Mouse (Mus musculus) neural tube, embryonic 14.5 days (tissue): ENCODE measurements at regions not wholly inside any gene's neighbourhood (a gene's known extent, or its start where the extent isn't known, plus 50 kb on each side); places are given as distances from the start of the nearest gene placed in this dataset.

Source experiments
- ATAC-seq: fragments of 200-750 bp; cut with Nextera tagmentation; 2 replicates; pipeline ENCODE4 v1.8.0; 2017; ENCODE audit warnings: low read depth, mild to moderate bottlenecking, moderate TSS enrichment, moderate library complexity
- H3K27ac ChIP-seq: fragments of 300-500 bp; sonication (generic); 2 replicates; pipeline ENCODE4 v1.5.1; 2014; ENCODE audit warnings: low read depth, mild to moderate bottlenecking, control low read depth, low read length, moderate library complexity, mixed read lengths
- H3K27me3 ChIP-seq: fragments of 300-500 bp; sonication (generic); 2 replicates; pipeline ENCODE4 v1.6.1; 2014; ENCODE audit warnings: low read length; ENCODE audit not compliant: control insufficient read depth, insufficient read depth
- H3K36me3 ChIP-seq: fragments of 300-500 bp; sonication (generic); 2 replicates; pipeline ENCODE4 v1.6.1; 2014; ENCODE audit warnings: low read length, mixed read lengths; ENCODE audit not compliant: control insufficient read depth, insufficient read depth
- H3K4me1 ChIP-seq: fragments of 300-500 bp; sonication (generic); 2 replicates; pipeline ENCODE4 v1.6.1; 2014; ENCODE audit warnings: low read length; ENCODE audit not compliant: control insufficient read depth, insufficient read depth
- H3K4me2 ChIP-seq: fragments of 300-500 bp; sonication (generic); 2 replicates; pipeline ENCODE4 v1.6.1; 2014; ENCODE audit warnings: mild to moderate bottlenecking, low read depth, low read length, control low read depth
- H3K4me3 ChIP-seq: fragments of 300-500 bp; sonication (generic); 2 replicates; pipeline ENCODE4 v1.5.1; 2014; ENCODE audit warnings: low read depth, low read length, control low read depth, mixed read lengths
- H3K9ac ChIP-seq: fragments of 300-500 bp; sonication (generic); replicated peaks from 2 replicates; pipeline ENCODE4 v1.6.1; 2014; ENCODE audit warnings: low read depth, mild to moderate bottlenecking, control low read depth, low read length, mixed read lengths
- H3K9me3 ChIP-seq: fragments of 300-500 bp; sonication (generic); 2 replicates; pipeline ENCODE4 v1.6.1; 2016; ENCODE audit warnings: low read length; ENCODE audit not compliant: control insufficient read depth
- WGBS: fragments of 180-500 bp; shearing (Covaris S2); extraction: QIAGEN DNeasy Blood & Tissue Kit; methylation state at CpG from one replicate; pipeline ENCODE4 v1.1.7; 2014; 5-methylcytosine and 5-hydroxymethylcytosine counted together

- 87% methylated on average over 2 of the region's 2 CpGs for WGBS
- ATAC-seq, result no peak
Measured at GRCm38 (mm10) chr3:37934236-37934635, 209.9 kb upstream of the Gm5148 start.

GRCm38 (mm10) chr3:37928731-37929130 lies 204.4 kb upstream of the Gm5148 start:
- H3K4me2 ChIP-seq, result no peak overlapping the region
- H3K27ac ChIP-seq, result no peak overlapping the region
- H3K4me3 ChIP-seq, result no peak overlapping the region
- H3K9ac ChIP-seq, result no peak overlapping the region
- 0 out of 2 replicates have a peak, but pooled peaks cover 3% of the 10 kb centered on the region for H3K27me3 ChIP-seq
- no peak for ATAC-seq
- no peaks in the 10 kb centered on the region for H3K36me3 ChIP-seq
- no peaks in the 10 kb centered on the region for H3K4me1 ChIP-seq
- WGBS, result 87% methylated on average over 6 of the region's 6 CpGs
- H3K9me3 ChIP-seq, result no peaks in the 10 kb centered on the region

More at GRCm38 (mm10) chr3:37934236-37934635, 209.9 kb upstream of the Gm5148 start:
- Histone ChIP-seq H3K9ac (no peak overlapping the region), H3K4me3 (no peak overlapping the region), H3K4me1 (0 out of 2 replicates have a peak, but pooled peaks cover 3% of the 10 kb centered on the region), H3K36me3 (no peaks in the 10 kb centered on the region), H3K27ac (no peak overlapping the region), H3K4me2 (no peak overlapping the region), H3K27me3 (no peaks in the 10 kb centered on the region), H3K9me3 (no peaks in the 10 kb centered on the region)

- peaks cover 21% of the 10 kb centered on the region for H3K27me3 ChIP-seq
- ATAC-seq, result no peak
Measured at GRCm38 (mm10) chr3:37919450-37920156, 195.3 kb upstream of the Gm5148 start.

GRCm38 (mm10) chr3:37916786-37917479 lies 192.6 kb upstream of the Gm5148 start:
- H3K9me3 ChIP-seq, result no peaks in the 10 kb centered on the region
- no peak overlapping the region for H3K27ac ChIP-seq
- 0 out of 2 replicates have a peak, but pooled peaks cover 5% of the 10 kb centered on the region for H3K4me1 ChIP-seq
- no peaks in the 10 kb centered on the region for H3K36me3 ChIP-seq
- no peak overlapping the region for H3K4me2 ChIP-seq
- peaks cover 21% of the 10 kb centered on the region for H3K27me3 ChIP-seq
- peak; percentile 69; the same call in 1 of the 2 replicates for ATAC-seq
- H3K9ac ChIP-seq, result no peak overlapping the region
- no peak overlapping the region for H3K4me3 ChIP-seq
- 6% methylated on average over 14 of the region's 14 CpGs for WGBS

More at GRCm38 (mm10) chr3:37919450-37920156, 195.3 kb upstream of the Gm5148 start:
- H3K27ac ChIP-seq, result no peak overlapping the region
- no peak overlapping the region for H3K4me3 ChIP-seq
- H3K36me3 ChIP-seq, result no peaks in the 10 kb centered on the region
- 63% methylated on average over 4 of the region's 4 CpGs for WGBS
- H3K4me2 ChIP-seq, result no peak overlapping the region
- H3K9me3 ChIP-seq, result no peaks in the 10 kb centered on the region
- H3K9ac ChIP-seq, result no peak overlapping the region
- 0 out of 2 replicates have a peak, but pooled peaks cover 5% of the 10 kb centered on the region for H3K4me1 ChIP-seq

- H3K9ac ChIP-seq, result no peak overlapping the region
- peaks cover 17% of the 10 kb centered on the region for H3K27me3 ChIP-seq
- H3K4me3 ChIP-seq, result no peak overlapping the region
- no peak for ATAC-seq
- no peak overlapping the region for H3K27ac ChIP-seq
- 0 out of 2 replicates have a peak, but pooled peaks cover 5% of the 10 kb centered on the region for H3K4me1 ChIP-seq
- WGBS, result 53% methylated on average over 3 of the region's 3 CpGs
- no peaks in the 10 kb centered on the region for H3K36me3 ChIP-seq
- H3K4me2 ChIP-seq, result no peak overlapping the region
- H3K9me3 ChIP-seq, result no peaks in the 10 kb centered on the region
Measured at GRCm38 (mm10) chr3:37916281-37916680, 192.0 kb upstream of the Gm5148 start.

- no peak overlapping the region for H3K4me2 ChIP-seq
- H3K9me3 ChIP-seq, result no peaks in the 10 kb centered on the region
- H3K4me3 ChIP-seq, result no peak overlapping the region
- whole genome bisulfite sequencing, result 72% methylated on average over 2 of the region's 2 CpGs
- H3K9ac ChIP-seq, result no peak overlapping the region
- H3K4me1 ChIP-seq, result 0 out of 2 replicates have a peak, but pooled peaks cover 5% of the 10 kb centered on the region
- H3K27me3 ChIP-seq, result peaks cover 14% of the 10 kb centered on the region
- H3K27ac ChIP-seq, result no peak overlapping the region
- ATAC-seq, result no peak
- no peaks in the 10 kb centered on the region for H3K36me3 ChIP-seq
Measured at GRCm38 (mm10) chr3:37915673-37916072, 191.4 kb upstream of the Gm5148 start.

GRCm38 (mm10) chr3:37914136-37914535 lies 189.8 kb upstream of the Gm5148 start:
- H3K27ac ChIP-seq, result no peak overlapping the region
- no peak for ATAC-seq
- no peak overlapping the region for H3K4me3 ChIP-seq
- H3K27me3 ChIP-seq, result peaks cover 12% of the 10 kb centered on the region
- H3K9me3 ChIP-seq, result no peaks in the 10 kb centered on the region
- no peaks in the 10 kb centered on the region for H3K36me3 ChIP-seq
- no peak overlapping the region for H3K4me2 ChIP-seq
- no peak overlapping the region for H3K9ac ChIP-seq
- 93% methylated on average over 2 of the region's 2 CpGs for WGBS
- 0 out of 2 replicates have a peak, but pooled peaks cover 5% of the 10 kb centered on the region for H3K4me1 ChIP-seq

- no peak for ATAC-seq
- WGBS, result 86% methylated on average over 4 of the region's 4 CpGs
Measured at GRCm38 (mm10) chr3:37909821-37910220, 185.5 kb upstream of the Gm5148 start.

GRCm38 (mm10) chr3:37909008-37909407 lies 184.7 kb upstream of the Gm5148 start:
- H3K36me3 ChIP-seq, result no peaks in the 10 kb centered on the region
- peaks cover 3% of the 10 kb centered on the region; the same call in 1 of the 2 replicates for H3K27me3 ChIP-seq
- H3K4me2 ChIP-seq, result no peak overlapping the region
- ATAC-seq, result no peak
- 93% methylated on average over 2 of the region's 2 CpGs for WGBS
- H3K4me3 ChIP-seq, result no peak overlapping the region
- H3K9me3 ChIP-seq, result no peaks in the 10 kb centered on the region
- H3K9ac ChIP-seq, result no peak overlapping the region
- H3K27ac ChIP-seq, result no peak overlapping the region
- peaks cover 4% of the 10 kb centered on the region; the same call in 1 of the 2 replicates for H3K4me1 ChIP-seq

More at GRCm38 (mm10) chr3:37909821-37910220, 185.5 kb upstream of the Gm5148 start:
- Histone ChIP-seq H3K36me3 (no peaks in the 10 kb centered on the region), H3K4me3 (no peak overlapping the region), H3K4me2 (no peak overlapping the region), H3K9me3 (no peaks in the 10 kb centered on the region), H3K27ac (no peak overlapping the region), H3K27me3 (peaks cover 3% of the 10 kb centered on the region; the same call in 1 of the 2 replicates), H3K4me1 (peaks cover 4% of the 10 kb centered on the region; the same call in 1 of the 2 replicates), H3K9ac (no peak overlapping the region)
